Mouse (Mus musculus): ENCODE data around the gene Poln.
A peak's percentile ranks its signal among the peaks of the same experiment; 100 is the strongest.

Gene Poln

GRCm38 (mm10) chr5:34187601-34188316, 18.5 kb upstream of the Poln start, which contains the start of gene Mxd4:
Gene Mxd4 (minus strand): TSS chr5:34187720.
- peak; percentile 98 for DNase-seq (ENCODE audit: extremely low read depth, insufficient read length, low spot score)

GRCm38 (mm10) chr5:34186961-34187391, 17.7 kb upstream of the Poln start:
- DNase-seq (ENCODE audit: extremely low read depth, insufficient read length, low spot score): peak; percentile 65

GRCm38 (mm10) chr5:34186391-34186790, 17.1 kb upstream of the Poln start:
- peak; percentile 40 for DNase-seq (ENCODE audit: extremely low read depth, insufficient read length, low spot score)

- DNase-seq (ENCODE audit: extremely low read depth, insufficient read length, low spot score): no peak
Measured at GRCm38 (mm10) chr5:34185791-34186190, 16.5 kb upstream of the Poln start.

GRCm38 (mm10) chr5:34185051-34185580, 15.9 kb upstream of the Poln start:
- no peak for DNase-seq (ENCODE audit: extremely low read depth, insufficient read length, low spot score)

- no peak for DNase-seq (ENCODE audit: extremely low read depth, insufficient read length, low spot score)
Measured at GRCm38 (mm10) chr5:34183976-34184375, 14.7 kb upstream of the Poln start.

- no peak for DNase-seq (ENCODE audit: extremely low read depth, insufficient read length, low spot score)
Measured at GRCm38 (mm10) chr5:34183156-34183880, 14.1 kb upstream of the Poln start.

- DNase-seq (ENCODE audit: extremely low read depth, insufficient read length, low spot score): no peak
Measured at GRCm38 (mm10) chr5:34182486-34182885, 13.2 kb upstream of the Poln start.

GRCm38 (mm10) chr5:34177821-34178220, 8.6 kb upstream of the Poln start:
- no peak for DNase-seq (ENCODE audit: extremely low read depth, insufficient read length, low spot score)

- no peak for DNase-seq (ENCODE audit: extremely low read depth, insufficient read length, low spot score)
Measured at GRCm38 (mm10) chr5:34177091-34177490, 7.8 kb upstream of the Poln start.

- DNase-seq (ENCODE audit: extremely low read depth, insufficient read length, low spot score): no peak
Measured at GRCm38 (mm10) chr5:34176691-34177090, 7.4 kb upstream of the Poln start.

GRCm38 (mm10) chr5:34175403-34175694, 6.1 kb upstream of the Poln start:
- DNase-seq (ENCODE audit: extremely low read depth, insufficient read length, low spot score): no peak

GRCm38 (mm10) chr5:34174550-34175402, 5.5 kb upstream of the Poln start:
- DNase-seq (ENCODE audit: extremely low read depth, insufficient read length, low spot score): no peak

GRCm38 (mm10) chr5:34174021-34174420, 4.8 kb upstream of the Poln start:
- no peak for DNase-seq (ENCODE audit: extremely low read depth, insufficient read length, low spot score)

- DNase-seq (ENCODE audit: extremely low read depth, insufficient read length, low spot score): no peak
Measured at GRCm38 (mm10) chr5:34170726-34171125, 1.5 kb upstream of the Poln start.

GRCm38 (mm10) chr5:34169954-34170353, 706 bp upstream of the Poln start:
- DNase-seq (ENCODE audit: extremely low read depth, insufficient read length, low spot score): no peak

GRCm38 (mm10) chr5:34167857-34168256, 1.4 kb downstream of the Poln start:
- no peak for DNase-seq (ENCODE audit: extremely low read depth, insufficient read length, low spot score)

- DNase-seq (ENCODE audit: extremely low read depth, insufficient read length, low spot score): no peak
Measured at GRCm38 (mm10) chr5:34165793-34166192, 3.5 kb downstream of the Poln start.

- no peak for DNase-seq (ENCODE audit: extremely low read depth, insufficient read length, low spot score)
Measured at GRCm38 (mm10) chr5:34148476-34148875, 20.8 kb downstream of the Poln start.

GRCm38 (mm10) chr5:34147554-34147953, 21.7 kb downstream of the Poln start:
- no peak for DNase-seq (ENCODE audit: extremely low read depth, insufficient read length, low spot score)

- DNase-seq (ENCODE audit: extremely low read depth, insufficient read length, low spot score): no peak
Measured at GRCm38 (mm10) chr5:34139751-34140150, 29.5 kb downstream of the Poln start.

Measured in 3134 (cell line).